Mouse (Mus musculus) left cerebral cortex, postnatal 25 days (tissue): ENCODE measurements at regions not wholly inside any gene's neighbourhood (a gene's known extent, or its start where the extent isn't known, plus 50 kb on each side); places are given as distances from the start of the nearest gene placed in this dataset.

Experiments
- DNase-seq, 2 experiments: peaks; one replicate each; pipeline ENCODE4 v3.0.0; 2022; ENCODE audit warnings: low spot score in 2 of 2, mixed read lengths in 1 of 2
- intact Hi-C: fragments of 180-260 bp; cut with DNase I; formaldehyde crosslinking; loops from one replicate; pipeline ENCODE4 v1.15.1; 2025

- no peak for DNase-seq
- intact Hi-C loops: loop anchor here (2.0 to 5.0 kb wide), 3 partner anchors 167 to 311 kb away; partner anchors contain the start of gene Rnd3
Observed at GRCm38 (mm10) chr2:51459486-51459885, 167.8 kb upstream of the Tas2r134 start.

DNA sequence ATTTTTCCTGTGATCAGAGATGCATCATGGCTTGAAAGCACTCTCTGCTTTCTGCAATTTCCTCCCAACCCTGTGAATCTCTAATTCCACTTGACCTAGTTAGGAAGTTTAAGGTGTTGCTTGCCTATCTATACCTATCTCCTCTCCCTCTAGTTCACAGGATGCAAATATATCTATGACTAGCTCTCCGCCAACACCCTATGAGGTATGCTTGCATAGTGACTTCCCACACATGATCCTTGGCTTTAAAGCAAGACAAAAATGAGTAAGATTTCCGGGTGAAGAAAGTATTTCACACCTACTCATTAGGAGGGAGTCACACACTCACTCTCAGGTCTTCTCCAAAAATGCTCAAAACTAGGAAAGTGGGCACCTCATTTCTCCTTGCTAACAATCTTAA, 169.6 kb upstream of the Tas2r134 start:
- intact Hi-C loops: loop anchor here (2.0 to 5.0 kb wide), 3 partner anchors 165 to 309 kb away; partner anchors contain the start of gene Rnd3
- DNase-seq: peak in 1 of 2 experiments; percentile 75

DNA sequence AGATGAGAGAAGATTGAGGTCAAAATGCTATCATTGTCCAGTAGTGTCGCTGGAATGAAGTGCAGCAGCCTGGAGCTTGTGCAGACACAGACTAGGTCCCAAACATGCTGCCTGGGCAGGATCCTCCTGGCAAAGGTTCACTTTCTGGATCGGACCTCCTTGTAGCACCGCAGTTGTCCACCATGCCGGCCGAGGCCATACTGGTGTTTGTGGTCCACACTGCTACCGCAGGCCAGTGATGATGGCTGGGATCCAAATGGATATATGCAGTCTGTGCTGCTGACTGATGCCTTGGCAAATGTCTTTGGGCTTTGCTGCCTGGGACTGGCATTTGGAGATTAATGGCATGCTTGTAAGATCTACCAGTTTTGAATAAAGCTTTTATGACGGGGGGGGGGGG, 174.5 kb upstream of the Tas2r134 start:
- intact Hi-C loops: no loop called here
- no peak for DNase-seq

GRCm38 (mm10) chr2:51448121-51448520, 179.2 kb upstream of the Tas2r134 start:
- intact Hi-C loops: no loop called here
- DNase-seq: no peak

DNA sequence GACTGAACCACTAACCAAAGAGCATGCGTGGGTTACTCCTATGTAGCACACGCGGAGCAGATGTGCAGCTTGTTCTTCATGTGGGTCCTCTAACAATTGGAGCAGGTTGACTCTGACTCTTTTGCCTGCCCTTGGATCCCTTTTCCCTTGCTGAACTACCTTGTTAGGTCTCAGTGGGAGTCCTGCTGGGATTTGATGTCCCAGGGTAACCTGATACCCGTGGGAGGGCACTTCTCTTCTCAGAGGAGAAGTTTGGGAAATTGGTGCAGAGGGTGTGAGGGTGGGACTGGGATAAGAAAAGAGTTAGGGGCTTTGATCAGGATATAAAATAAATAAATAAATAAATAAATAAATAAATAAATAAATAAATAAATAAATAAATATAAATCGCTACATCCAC, 179.7 kb upstream of the Tas2r134 start:
- no peak for DNase-seq
- intact Hi-C loops: no loop called here

- intact Hi-C loops: no loop called here
- DNase-seq: no peak
Observed at GRCm38 (mm10) chr2:51444386-51445080, 182.8 kb upstream of the Tas2r134 start.

GRCm38 (mm10) chr2:51443946-51444345, 183.4 kb upstream of the Tas2r134 start:
- no peak for DNase-seq
- intact Hi-C loops: no loop called here

DNA sequence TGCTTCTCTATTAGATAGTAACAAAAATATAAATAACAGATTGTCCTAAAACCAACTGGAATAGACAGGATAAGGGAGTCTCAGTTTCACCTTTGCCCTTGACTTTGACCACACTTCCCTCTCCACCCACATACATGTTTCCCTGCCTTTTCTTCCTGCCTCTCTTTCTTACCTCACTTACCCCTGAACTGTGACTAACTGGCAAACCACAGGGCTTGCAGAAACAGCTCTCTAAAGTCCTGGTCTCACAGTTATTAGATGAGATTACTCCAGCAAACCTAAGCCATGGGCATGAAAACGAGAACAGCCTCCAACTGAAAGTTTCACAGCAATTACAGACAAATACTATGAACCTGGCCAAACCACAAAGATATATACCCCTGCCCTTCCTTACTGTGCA, 188.3 kb upstream of the Tas2r134 start:
- DNase-seq: no peak
- intact Hi-C loops: no loop called here

DNA sequence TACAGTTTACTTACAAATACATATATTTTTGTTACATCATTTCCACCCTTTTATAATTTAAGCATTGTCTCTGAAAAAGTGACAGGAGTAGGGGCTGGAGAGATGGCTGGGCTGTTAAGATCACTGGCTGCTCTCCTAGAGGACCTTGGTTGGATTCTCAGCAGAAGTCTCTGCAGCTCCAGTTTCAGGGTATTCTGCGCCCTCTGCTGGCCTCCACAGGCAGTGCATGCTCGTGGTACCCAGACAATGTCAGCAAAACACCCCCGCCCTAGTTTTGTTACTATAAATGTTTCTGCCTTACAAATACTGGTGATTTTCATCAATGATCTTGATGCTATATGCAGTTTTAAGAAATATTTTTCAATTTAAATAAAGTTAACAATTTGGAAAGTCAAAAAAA, 190.7 kb upstream of the Tas2r134 start:
- intact Hi-C loops: no loop called here
- DNase-seq: no peak

DNA sequence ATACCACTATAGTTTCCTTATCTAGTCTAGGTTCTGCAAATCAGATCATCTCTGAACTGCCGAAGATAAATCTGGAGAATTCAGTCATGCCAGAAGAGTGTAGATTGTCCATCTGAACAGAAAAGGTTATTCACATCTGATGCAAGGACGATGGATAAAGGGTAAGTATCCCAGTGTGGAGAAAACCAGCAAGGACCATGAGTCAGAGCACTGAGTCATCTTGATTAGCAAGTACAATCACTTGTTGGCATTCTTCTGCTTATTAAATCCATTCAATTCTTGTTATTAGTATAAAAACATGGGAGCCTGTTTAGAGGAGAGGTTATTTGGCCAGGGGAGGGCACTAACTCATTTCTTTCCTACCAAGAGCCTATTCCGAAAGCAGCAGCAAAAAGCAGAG, 195.7 kb upstream of the Tas2r134 start:
- no peak for DNase-seq
- intact Hi-C loops: no loop called here

DNA sequence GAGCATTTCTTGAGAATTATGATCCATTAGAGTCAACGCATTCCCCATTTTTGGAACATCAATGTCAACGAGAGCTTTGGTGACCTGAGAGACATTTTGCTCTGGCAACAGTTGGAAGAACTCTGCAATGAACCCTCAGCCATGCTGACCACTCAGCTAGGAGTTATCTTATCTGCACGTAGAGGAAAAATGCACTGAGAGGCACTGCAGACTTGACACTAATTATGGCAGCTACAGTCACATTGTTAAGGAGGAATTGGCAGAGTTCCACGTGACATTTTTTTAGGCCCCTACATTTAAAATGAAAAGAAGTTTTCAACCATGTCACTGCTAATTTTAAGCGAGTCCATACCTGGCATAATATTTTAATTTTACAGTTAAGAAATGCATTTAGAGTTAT, 197.6 kb upstream of the Tas2r134 start:
- DNase-seq: no peak
- intact Hi-C loops: no loop called here

DNA sequence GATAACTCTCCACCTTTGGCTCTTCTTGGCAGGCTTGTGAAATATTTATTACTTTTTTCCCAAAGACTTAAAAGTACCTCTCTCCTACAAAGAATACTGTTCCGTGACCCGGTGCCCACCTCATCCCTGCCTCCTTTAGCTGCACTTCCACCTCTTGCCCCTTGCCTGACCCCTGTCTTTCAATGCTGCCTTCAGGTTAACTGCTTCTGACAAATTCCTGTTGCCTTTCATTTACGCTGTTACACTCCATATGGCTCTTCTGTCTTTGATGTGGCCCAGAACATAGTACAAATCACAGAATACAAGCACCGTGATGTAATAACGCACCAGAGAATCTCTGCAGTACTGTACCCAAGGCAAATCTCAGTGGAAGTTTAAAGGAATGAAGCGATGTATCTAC, 204.9 kb upstream of the Tas2r134 start:
- DNase-seq: no peak
- intact Hi-C loops: no loop called here

GRCm38 (mm10) chr2:51417908-51418690, 209.2 kb upstream of the Tas2r134 start:
- DNase-seq: no peak
- intact Hi-C loops: no loop called here

- intact Hi-C loops: no loop called here
- peak; percentile 6 to 7 for DNase-seq
Observed at GRCm38 (mm10) chr2:51388390-51388789, 238.9 kb upstream of the Tas2r134 start.

- intact Hi-C loops: no loop called here
- DNase-seq: peak in 1 of 2 experiments; percentile 60
Observed at GRCm38 (mm10) chr2:51387136-51387535, 238.2 kb upstream of the Rnd3 start.

DNA sequence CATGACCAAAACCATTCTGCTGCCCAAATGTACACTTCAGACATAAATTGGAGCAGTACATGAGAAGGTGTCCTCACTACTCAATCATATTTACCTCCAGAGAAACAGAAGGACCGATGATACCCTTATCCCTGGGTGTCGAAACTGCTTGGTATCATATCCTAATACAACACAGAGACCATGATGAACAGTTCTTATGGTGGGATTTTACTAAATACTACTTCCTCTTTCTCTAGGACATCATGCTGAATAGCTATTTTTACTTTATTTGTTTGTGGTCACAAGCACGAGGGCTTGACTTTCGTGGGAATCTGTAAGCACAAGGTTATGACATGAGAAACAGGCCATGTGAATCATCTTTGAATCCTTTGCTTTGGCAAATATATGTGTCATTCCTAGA, 227.7 kb upstream of the Rnd3 start:
- intact Hi-C loops: no loop called here
- no peak for DNase-seq

- no peak for DNase-seq
- intact Hi-C loops: no loop called here
Observed at GRCm38 (mm10) chr2:51374636-51375035, 225.7 kb upstream of the Rnd3 start.

GRCm38 (mm10) chr2:51372771-51373170, 223.9 kb upstream of the Rnd3 start:
- DNase-seq: no peak
- intact Hi-C loops: no loop called here

- no peak for DNase-seq
- intact Hi-C loops: no loop called here
Observed at GRCm38 (mm10) chr2:51362825-51363616, 214.1 kb upstream of the Rnd3 start.

DNA sequence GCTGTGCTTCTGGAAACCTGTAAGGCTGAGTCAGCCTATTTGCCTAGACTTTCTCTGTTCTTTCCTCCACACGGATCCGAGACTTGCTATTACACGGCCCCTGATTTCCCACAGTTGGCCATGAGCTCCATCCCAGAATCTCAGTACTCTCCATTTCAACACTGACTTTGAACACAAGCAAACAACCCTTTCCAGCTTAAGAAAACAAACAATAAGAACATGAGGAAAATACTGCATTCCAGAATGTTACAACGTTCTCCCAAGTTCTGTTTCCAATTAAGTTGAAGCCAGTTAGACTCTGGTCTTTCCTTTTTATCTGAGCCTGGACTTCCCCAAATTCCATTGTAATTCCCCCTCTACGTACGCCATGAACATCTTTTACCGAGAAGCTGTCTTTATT, 206.4 kb upstream of the Rnd3 start:
- no peak for DNase-seq
- intact Hi-C loops: no loop called here
